Mouse (Mus musculus) common myeloid progenitor, adult 5-6 weeks (primary cell): ENCODE data around the gene Rbp4. TPM values are rescaled to one million over a fixed set of nuclear protein-coding genes. Genes with fewer than 3 reads are reported as not detected.
A peak's percentile ranks its signal among the peaks of the same experiment; 100 is the strongest.

Experiments used
- ATAC-seq: replicated peaks from 2 replicates; pipeline ENCODE4 v1.8.0; 2016; ENCODE audit warnings: low read depth, mild to moderate bottlenecking, moderate TSS enrichment, inconsistent platforms; ENCODE audit not compliant: poor library complexity, severe bottlenecking
- total RNA-seq: library from RNA; stranded (forward); fragments of 200-1000, 187-1606 nt; gene quantifications from 2 replicates; pipeline ENCODE4 v1.2.3, GENCODE M21; 2017

Gene Rbp4
- not detected in 2 replicates for total RNA-seq

DNA sequence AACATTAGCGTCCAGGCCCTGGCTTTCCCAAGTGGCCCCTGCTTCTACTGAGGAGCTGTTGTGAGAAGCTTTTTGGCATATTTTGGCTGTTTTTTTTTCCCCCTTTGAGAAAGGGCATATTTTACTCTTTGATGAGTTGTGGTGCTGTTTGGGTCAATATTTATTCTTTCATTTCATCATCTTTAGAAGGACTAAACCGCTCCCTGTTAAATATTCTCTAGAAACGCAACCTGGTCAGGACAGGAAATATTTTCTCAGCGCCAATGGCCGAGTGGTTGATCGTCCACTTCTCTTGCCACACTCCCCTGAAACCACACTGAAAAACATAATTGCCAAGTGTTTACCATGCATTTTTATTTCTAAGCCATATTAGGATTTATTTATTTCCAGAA, at the start of gene Rbp4:
TSS of gene Rbp4 (minus strand) at position 63 of the 392 bp plus-strand sequence.
- no peak for ATAC-seq

DNA sequence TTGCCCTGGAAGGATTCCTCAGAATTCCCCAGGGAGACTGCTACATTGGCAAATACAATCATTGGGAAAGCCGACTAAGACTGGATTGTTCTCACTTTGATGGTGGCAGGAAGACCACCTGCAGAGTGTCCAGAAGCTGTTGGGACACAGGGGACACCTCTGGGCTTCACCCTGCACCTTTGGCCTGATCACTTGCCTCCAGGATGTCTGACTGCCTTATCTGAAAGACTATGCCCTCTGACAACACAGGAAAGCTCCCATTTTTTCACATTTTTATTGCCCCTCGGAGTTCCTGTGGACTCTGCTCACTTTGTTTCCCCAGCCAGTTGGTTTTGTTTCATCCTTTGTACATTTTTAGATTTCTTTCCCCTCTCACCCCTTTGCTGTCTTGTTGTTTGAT, 39.6 kb upstream of the Rbp4 start:
- ATAC-seq = no peak

DNA sequence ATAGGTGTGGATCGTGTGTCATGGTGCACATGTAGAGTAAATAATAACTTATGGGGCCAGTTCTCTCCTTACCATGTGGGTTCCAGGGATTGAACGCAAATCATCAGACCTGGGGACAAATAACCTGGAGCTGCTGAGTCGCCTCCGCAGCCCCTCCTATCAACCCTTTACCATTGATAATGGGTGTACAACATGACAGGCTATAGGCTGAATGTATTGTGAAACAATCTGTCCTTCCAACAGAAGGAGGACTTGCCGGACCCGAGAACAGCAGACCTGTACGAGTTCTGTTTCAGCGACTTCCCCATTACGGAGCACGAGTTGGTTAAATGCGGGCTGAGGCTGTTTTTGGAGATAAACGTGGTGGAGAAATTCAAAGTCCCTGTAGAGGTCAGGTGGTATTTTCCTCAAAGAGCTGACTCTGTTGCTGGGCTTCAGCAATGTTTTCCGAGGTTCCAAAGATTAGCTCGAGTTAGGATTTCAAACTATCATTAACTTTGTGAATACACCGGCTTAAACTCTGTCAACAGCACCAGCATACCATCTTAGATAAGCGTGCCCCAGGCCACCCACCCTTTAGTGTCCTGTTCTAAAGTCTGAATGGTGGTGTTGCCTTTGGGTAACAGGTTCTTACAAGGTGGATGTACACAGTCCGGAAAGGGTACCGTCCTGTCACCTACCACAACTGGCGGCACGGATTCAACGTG, 36.7 kb upstream of the Rbp4 start:
- no peak for ATAC-seq

DNA sequence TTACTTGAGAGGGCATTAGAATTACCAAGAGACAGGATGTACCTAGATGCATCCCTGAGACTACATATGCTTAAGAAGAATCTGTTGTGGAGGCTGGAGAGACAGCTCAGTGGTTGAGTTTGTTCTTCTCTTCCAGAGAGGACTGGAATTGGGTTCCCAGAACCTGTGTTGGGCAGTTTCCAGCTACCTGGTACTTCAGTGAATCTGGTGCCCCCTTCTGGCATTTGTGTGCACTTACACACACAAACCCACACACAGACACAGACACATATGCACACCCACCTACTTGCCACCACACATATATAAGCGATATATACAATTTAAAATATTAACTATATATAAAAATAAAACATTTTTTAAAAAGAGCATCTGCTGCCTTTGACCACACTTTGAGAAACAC, 31.2 kb upstream of the Rbp4 start:
- ATAC-seq = no peak

DNA sequence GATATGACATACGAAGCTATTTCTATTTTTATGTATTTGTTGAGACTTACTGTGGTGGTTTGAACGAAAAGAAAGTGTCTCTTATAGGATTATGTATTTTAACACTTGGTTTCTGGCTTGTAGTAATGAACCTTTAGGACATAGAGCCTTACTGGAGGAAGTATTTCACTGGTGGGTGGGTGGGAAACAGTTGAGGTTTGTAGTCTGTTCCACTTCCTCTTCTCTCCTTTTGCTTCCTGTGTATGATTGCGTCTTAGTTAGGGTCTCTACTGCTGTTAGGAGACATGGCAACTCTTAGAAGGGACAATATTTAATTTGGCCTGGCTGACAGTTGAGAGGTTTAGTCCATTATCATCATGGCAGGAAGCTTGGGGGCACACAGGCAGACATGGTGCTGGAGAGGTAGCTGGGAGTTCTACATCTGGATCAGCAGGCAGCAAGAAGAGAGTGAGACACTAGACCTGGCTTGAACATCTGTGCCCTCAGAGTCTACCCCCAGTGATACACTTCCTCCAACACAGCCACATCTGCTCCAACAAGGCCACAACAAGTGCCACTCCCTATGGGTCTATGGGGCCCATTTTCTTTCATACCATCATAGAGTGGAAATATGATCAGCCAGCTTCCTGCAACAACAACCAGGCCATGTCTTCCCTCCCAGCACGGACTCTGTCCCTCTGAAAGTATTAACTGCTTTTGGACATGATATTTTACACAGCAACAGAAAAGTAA, 18.6 kb upstream of the Rbp4 start:
- ATAC-seq = peak; percentile 74

DNA sequence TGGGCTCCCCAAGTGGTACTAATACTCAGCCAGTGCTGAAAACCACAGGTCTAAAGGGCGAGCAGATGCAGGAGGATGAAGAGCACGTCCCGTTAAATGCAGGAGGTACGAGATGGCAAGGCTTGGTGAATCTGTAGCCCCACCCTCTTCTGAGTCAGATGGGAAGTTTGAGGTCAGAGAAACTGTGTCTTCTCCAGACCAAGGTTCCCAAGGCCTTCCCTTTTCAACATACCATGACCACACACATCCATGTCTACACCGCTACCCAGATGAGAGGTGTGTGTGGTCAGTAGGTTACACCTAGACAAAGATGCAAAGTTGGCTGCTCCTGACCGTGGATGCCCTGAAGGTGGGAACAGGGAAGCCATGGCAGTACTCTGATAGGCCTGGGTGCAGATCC, 9.7 kb upstream of the Rbp4 start:
- peak; percentile 29; the same call in 1 of the 2 replicates for ATAC-seq

DNA sequence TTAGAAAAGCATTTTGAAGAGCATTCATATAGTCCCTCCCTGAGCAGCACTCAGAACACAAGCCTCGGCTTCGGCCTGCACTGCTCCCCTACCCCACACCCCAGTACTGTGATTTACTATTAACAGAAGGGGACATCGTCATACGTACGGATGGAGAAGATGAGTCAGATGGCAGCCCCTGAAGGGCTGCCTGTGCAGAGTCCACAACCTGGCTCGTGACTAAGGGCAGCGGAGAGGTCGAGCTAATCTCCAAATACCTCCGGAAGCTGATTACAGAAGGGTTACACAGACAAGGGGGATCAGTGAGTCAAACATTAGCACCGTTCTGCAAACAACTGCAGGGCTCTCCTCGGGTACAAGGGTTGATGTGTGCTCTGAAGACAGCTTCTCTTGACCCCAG, 8.9 kb upstream of the Rbp4 start:
- no peak for ATAC-seq

DNA sequence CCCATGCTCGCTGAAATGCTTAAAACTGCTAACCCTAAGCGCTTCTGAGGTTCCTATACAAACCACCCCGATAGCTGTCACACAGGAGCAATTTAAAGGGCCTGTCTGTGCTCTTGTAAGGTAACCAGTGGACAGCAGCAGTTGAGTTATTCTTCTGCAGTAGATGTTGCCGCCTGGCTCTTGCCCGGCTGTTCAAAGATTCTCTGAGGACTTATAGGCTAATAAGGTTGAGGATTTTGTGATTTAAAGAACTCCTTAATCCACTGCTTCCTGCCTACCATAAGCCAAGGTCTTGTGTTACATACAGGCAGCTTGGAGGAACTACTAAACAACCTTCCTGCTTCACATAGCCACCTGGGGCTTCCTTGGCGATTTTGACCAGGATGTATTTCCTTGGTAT, 7.4 kb upstream of the Rbp4 start, which contains the start of gene Pde6c:
TSS of gene Pde6c (plus strand) at position 301 of the 400 bp plus-strand sequence.
- ATAC-seq = no peak

DNA sequence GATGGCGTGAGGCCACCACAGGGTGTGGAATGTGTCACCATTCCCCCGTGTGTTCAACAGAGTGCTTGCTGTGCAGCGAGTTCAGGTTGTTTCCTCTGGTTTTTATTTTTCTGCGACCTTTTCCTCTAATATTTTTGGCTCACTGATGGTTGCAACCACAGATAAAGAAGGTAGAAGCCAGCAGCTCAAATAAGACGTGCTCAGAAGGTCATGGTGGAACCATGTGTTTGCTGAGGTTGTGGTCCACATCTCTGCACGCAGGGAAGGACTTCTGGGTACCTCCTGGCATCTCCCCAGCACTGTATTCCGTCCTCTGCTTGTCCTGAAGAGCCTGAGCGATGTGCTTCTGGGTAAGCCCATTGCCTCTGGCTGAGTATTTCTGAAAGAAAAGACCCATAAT, 1.6 kb upstream of the Rbp4 start:
- no peak for ATAC-seq

DNA sequence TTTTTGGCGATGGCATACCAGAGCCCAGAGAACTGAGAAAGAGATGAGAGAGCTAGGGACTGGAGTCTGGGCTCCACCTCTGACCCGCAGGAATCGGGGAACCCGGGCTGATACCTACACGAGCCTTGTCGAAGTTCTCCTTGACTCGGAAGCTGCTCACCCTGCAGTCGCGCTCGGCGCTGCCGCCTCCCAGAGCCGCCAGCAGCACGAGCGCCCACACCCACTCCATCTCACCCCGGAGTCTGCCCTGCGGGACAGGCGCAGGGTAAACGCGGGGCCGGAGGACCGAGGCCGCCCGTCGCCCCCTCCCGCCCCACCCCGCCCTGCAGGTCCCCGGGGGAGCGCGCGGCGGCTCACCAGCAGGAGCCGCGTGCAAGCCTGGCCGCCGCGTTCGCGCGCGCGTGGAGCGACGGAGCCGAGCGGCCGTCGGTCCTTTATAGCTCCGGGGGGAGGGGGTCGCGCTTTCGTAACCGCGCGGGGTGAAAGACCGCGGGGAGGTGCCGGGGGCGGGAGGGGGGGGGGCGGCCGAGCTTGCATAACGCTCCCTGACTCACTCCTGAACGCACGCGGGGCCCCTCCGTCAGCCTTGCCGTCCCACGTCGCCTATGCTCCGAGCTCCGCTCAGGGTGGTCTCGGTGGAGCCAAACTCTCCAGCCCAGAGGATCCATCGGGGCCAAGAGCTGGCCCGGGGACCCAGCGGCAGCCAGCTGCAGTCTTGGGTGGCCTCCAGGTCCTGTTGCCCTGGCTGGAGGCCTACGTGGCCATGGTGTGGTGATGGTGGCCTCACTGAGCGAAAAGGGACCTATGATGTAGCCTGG, 471 bp downstream of the Rbp4 start:
- ATAC-seq = 0 out of 2 replicates have a peak, but pooled peaks have one; percentile 8

DNA sequence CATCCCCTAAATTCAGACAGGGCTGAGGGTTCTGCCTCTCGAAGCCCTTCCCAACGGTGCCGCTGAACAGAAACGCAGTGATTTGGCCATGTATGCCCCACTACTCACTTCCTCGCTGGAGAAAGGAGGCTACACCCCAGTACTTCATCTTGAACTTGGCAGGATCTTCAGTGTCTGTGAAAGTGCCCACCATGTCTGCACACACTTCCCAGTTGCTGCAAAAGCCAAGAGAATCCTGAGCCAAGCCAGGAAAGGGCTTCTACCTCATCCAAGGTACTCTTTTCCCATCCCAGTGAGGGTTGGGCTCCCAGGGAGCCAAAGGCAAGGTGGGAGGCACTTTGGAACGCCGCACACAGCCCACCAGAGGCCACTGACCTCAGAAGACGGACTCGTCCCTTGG, 1.2 kb downstream of the Rbp4 start:
- ATAC-seq = no peak

DNA sequence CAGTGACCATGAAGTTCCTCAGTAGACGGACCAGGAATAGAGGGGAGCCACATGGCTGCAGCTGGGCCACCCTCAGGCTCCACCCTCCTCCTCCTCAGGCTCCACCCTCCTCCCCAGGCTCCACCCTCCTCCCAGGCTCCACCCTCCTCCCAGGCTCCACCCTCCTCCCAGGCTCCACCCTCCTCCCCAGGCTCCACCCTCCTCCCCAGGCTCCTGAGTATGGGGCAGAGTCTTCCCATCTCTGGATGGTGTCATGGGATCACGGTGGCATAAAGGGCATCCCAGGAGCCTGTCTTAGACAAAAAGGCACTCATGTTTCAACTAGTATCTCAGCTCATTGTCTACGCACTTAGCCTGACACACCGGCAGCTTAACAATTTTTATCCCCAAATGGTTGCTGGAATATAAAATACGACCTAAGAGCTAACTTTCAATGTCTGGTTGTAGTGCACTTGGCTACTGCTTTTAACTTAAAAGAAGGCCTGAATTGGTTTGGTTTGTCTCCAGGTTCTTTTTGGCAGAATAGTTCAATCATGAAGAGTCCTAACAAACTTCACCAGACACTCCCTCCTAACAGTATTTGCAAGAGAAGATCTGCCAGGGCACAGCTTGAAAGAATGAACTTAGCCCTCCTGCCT, 4.8 kb downstream of the Rbp4 start:
- 0 out of 2 replicates have a peak, but pooled peaks have one; percentile 29 for ATAC-seq

DNA sequence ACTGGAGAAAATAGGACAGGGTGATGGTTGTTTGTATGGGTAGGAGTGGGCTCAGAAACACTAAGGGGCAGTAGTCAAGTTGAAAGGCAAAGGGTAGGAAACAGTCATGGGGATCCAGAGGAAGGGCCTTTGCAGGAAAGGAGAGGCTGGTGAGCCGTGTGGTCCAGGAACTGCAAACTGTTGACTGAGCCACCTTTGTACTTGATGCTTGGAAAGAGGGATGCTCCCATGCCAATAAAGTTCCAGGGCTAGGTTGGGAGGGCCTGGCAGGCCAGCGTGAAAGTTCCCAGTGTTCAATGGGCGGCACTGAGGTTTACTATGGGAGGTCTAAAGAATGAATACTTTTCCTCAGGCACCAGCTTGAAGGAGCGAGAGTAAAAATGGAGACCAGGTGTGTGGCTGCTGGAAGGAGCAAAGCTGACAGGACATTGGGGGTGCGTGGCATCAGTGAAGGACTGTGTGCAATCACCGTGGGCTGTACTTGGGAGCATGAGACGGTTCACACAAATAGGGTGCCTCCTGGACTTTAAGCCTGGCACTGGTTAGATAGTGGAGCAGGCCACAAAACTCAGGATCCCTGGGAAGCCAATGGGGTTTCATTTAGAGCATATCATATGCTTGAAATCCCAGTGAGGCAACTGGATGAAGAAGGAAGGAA, 10.1 kb downstream of the Rbp4 start:
- no peak for ATAC-seq

DNA sequence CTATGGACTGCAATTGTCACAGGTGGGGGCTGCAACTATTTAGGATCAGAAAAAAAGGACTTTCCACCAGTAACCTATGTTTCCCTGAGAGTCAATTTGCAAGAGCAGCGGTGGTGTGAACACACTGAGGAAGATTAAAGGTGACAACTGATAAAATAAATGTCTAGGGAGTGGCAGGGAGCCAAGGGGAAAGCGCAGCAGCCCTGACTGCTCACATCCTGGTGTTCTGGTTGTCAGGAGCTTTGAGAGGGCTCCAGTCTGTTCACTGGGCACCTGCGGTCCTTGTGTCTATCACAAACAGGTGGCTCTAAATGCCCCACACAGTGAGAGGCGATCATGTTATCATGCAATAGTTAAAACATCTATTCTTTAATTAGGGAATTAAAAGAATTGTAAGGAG, 12.5 kb downstream of the Rbp4 start:
- ATAC-seq = no peak

DNA sequence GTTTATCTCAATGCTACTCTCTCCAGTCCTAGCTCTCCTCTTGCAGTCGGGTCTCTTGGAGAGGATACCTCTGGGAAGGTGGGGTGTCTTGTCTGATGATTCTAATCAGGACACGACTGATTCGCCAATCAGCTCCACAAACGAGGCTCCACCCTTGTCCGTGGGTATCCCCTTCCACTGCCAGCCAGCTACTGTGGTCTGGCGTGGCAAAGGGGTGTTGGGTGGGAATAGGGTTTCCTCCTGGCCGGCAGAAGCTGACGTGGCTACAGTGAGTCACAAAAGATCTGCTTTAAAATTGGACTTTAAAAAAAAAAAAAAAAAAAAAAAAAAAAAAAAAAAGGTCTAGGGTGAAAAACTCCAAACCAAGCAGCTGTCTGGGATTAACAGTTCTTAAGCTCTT, 14.0 kb downstream of the Rbp4 start:
- ATAC-seq = no peak

DNA sequence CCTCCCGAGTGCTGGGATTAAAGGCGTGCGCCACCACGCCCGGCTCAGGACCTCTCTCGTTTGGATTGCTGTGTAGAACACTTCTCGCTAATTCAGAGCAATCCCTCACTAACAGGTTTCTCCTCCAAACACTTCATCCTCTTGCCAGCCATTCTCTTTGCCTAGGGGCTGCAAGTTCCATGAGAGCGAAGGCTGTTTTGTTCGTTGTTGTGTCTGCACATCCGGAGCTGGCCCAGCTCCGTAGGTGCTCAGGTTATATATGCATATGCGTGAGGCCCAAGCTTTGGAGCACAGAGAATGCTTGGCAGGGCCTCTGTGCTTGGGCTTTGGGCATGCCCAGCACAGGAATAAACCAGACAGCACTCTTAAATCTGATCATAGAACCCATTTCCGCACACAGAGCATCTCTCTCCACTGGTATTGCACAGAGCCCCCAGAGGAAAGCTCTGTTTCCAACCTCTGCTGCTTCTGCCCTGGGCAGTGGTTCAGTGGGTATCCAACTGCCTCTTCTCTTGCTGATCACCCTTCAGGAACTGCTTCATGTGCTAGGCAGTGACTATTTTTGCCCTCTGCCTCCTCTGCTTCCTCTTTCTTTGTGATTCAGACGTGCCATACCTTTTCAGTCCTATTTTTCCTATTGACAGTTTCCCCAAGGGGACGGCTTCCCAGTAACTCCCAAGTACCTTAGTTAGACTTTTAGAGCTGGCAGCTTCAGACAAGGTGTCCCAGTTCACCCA, 15.4 kb downstream of the Rbp4 start:
- ATAC-seq = peak; percentile 50; the same call in 1 of the 2 replicates

DNA sequence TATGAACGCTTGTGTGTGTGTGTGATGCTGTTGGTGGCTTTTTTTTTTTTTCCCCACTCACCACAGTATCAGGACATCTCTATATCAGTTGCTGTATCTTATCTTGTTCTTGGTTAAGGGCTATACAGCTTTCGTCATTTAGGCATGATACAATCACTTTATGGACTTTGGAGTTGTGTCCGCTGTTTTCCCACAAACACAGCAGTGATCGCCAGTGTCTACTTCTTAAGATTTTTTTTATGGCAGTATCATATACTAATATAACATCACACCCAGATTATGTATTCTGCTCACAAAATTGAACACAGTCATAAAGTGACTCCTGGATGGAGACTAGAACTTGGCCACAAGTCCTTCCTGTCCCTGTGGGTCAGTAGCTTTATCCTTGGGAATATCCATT, 17.2 kb downstream of the Rbp4 start:
- no peak for ATAC-seq

DNA sequence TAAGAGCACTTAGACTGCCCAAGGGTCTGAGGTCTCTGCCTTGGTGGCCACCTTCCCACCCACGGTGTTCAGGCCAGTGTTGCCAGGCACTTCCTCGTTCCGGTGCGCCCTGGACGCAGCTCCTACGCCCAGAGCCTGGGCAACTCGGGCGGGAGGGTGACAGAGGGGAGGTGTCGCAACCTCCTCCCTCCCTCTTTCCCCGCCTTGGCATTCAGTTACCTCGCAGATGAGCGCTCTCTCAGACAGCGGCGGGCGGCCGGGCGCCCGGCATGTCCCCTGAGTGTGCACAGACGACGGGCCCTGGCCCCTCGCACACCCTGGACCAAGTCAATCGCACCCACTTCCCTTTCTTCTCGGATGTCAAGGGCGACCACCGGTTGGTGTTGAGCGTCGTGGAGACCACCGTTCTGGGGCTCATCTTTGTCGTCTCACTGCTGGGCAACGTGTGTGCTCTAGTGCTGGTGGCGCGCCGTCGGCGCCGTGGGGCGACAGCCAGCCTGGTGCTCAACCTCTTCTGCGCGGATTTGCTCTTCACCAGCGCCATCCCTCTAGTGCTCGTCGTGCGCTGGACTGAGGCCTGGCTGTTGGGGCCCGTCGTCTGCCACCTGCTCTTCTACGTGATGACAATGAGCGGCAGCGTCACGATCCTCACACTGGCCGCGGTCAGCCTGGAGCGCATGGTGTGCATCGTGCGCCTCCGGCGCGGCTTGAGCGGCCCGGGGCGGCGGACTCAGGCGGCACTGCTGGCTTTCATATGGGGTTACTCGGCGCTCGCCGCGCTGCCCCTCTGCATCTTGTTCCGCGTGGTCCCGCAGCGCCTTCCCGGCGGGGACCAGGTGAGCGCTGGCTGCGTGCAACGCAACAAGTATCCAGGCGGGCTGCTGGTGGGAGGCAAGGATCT, 28.0 kb downstream of the Rbp4 start, which contains the start of gene Ffar4:
TSS of gene Ffar4 (plus strand) at position 214 of the 901 bp plus-strand sequence.
- ATAC-seq = peak; percentile 82
